Mouse (Mus musculus) yolk sac, embryonic 10.5 days (tissue): ENCODE data around the gene Pyy.
A peak's percentile ranks its signal among the peaks of the same experiment; 100 is the strongest.

ENCODE experiments used
- DNase-seq: peaks from one replicate; pipeline ENCODE4 v3.0.0-alpha.2; 2017; ENCODE audit warnings: low spot score

Gene Pyy

DNA sequence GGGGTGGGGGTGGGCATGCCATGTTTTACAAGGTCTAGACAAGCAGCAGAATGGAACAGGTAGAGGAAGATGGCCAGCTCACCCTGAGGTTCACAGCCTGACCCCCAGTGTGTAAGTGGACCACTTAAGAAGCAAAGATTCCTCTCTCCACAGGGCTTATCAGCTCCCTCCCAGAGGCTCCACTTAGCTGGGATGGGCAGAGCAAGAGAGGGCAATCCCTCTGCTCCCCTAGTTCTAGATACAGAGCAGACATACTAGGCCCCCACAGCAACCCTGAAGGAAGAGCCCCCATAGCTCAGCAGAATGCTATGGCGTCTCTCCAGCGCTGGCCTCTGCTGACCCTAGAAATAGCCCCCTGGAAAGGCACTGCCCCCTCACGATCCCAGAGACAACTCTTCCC, 12.0 kb downstream of the Pyy start:
- DNase-seq, result no peak

GRCm38 (mm10) chr11:102089088-102089808, 18.4 kb downstream of the Pyy start:
- peak; percentile 78 for DNase-seq

DNA sequence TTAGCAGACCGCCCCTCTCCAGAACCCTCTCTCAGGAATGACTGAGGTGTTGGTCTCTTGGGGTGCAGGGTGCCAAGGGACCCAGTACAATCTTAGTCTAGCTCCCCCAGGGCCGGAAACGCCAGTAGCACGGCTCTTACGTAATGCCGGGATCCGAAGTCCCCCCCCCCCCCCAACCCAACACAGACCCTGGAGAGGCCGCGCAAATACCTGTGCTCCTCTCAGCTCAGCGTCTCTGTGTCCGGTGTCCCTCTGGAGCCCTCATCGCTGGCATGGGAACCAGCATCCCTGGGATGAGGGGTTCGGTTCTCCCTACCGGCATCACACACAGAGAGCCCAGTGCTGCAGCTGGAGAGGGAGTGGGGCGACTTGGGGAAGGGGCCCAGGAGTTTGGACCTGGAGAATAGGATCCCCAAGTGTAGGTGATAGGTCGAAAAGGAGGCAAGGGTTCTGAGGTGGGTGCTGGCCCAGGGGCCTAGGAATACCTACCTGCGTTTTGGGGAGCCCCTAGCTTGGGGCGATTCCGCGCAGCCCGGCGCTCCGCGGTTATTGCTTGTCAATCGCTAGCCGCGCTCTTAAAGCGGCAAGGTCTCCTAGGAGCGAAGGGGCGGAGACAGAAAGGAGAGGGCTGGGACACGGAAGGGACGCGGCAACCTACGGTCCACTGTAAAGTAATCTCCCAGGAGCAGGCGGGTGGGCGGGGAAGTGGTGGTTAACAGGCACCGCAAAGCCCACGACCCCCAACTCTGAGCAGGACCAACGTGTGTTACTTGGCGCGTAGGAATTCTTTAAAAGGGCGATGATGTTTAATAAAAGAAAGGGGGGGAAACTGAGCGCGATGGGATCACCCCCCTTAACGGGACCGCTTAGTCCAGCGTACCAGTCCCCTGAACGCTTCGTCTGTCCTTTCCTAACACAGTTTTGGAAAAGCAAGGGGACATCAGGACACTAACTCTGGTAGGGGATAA, 19.4 kb downstream of the Pyy start, which contains the start of gene Mpp2:
Mpp2 (minus strand) TSS at position 585 of the 968 bp plus-strand sequence.
- peak; percentile 83 for DNase-seq

DNA sequence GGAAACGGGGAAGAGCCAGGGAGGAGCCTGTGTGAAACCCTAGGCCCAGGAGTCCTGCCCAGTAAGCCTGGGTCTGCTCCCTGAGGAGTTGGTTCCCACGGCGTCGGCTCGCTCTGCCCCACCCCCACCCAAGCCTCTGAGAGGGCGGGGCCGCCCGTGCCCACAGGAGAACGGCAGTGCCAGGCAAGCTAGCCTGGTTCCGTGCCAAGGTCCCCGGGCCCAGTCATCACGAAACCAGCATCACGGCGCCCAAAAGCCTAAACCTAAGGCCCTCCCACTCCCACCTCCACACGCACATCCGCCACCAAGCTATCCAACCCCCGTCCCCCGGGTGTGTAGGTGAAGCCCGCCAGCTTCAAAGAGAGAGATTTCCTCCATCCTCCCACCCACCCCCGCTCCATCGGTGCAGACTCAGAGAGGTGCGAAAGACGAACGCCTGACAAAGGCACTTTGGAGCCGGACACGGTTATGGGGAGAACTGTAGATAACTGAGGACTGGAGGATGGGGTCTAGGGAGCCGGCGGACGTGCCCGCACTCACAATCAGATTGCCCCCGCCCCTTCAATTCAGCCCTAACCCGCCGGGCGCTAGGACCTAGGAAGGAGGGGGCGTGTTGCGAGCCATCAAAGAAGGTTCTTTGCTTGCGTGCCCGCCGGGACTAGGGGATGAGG, 20.4 kb downstream of the Pyy start:
- peak; percentile 75 for DNase-seq

DNA sequence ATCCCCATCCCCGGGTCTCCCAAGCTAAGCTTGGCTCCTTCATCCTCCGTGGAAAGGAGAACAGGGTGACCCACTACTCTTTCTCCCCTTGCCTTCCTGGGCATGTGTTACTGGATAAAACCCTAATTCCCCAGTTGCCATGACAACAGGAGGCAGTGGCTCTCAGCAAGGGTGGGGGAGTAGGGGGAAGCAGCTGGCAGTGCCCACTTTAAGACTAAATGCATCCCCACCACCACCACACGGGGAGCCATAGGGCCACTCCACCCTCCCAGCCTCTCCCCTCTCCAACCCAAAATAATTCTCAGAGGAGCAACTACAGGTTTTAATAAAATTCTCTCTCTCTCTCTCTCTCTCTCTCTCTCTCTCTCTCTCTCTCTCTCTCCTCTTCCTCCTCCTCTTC, 21.3 kb downstream of the Pyy start:
- DNase-seq, result no peak

GRCm38 (mm10) chr11:102084159-102084558, 23.5 kb downstream of the Pyy start:
- DNase-seq, result no peak

GRCm38 (mm10) chr11:102083193-102083592, 24.4 kb downstream of the Pyy start:
- no peak for DNase-seq

DNA sequence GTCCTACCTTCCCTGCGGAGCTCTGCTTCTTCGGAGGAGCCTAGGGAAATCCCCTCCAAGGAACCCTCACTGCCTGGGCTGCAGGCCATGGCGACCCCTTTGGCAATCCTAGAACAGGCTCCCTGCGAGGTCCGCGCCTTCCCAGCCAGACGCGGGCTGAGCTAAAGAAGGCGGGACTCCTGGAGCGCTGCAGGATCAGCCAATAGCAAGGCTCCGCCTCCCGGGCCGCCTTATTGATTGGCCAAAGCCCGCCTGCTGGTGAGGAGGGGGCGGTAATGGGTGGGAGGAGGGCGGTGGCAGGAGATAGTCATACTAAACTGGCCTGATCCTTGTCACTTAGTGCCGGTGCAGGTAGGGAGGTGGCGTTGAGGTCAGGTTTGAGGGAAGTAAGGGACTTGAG, 25.3 kb downstream of the Pyy start:
- peak; percentile 79 for DNase-seq

GRCm38 (mm10) chr11:102073722-102074121, 33.9 kb downstream of the Pyy start:
- no peak for DNase-seq

GRCm38 (mm10) chr11:102072729-102073128, 34.9 kb downstream of the Pyy start:
- no peak for DNase-seq

DNA sequence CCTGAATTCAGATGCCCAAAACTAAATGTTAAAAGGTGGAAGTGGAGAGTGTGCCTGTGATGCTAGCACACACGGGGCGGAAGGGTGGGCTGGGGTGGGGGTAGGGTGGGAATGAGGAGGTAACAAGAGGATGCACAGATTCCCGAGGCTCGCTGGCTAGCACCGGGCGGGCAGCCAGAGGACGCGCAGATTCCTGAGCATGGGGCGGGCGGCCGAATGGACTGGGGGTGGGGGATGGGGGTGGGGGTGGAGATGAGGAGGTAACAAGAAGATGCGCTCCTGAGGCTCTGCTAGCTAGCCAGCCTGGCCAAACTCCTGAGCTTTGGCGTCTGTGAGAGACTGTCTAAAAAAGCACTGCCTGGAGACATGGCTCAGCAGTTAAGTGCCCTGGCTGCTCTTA, 37.2 kb downstream of the Pyy start:
- DNase-seq, result no peak

- no peak for DNase-seq
These were observed 38.0 kb downstream of the Pyy start for GRCm38 (mm10) chr11:102069633-102070032.

GRCm38 (mm10) chr11:102068969-102069368, 38.7 kb downstream of the Pyy start:
- no peak for DNase-seq

DNA sequence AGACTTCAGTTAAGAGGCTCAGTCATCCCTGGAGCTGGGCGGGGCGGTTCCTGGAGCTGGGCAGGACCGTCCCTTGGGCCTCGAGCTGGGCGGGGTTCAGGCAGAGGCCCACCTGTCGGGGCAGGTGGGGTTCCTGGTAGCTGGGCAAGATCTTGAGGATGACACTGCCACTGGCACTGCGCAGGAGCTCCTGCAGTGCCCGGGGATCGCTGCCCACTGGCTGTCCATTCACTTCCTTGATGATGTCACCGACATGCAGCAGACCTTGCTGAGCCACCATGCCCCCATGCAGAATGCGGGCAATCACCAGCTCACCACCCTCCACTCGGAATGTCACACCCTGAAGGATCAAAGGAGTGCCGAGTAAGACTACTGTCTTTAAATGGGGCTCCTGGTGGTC, 44.6 kb downstream of the Pyy start:
- DNase-seq, result no peak

DNA sequence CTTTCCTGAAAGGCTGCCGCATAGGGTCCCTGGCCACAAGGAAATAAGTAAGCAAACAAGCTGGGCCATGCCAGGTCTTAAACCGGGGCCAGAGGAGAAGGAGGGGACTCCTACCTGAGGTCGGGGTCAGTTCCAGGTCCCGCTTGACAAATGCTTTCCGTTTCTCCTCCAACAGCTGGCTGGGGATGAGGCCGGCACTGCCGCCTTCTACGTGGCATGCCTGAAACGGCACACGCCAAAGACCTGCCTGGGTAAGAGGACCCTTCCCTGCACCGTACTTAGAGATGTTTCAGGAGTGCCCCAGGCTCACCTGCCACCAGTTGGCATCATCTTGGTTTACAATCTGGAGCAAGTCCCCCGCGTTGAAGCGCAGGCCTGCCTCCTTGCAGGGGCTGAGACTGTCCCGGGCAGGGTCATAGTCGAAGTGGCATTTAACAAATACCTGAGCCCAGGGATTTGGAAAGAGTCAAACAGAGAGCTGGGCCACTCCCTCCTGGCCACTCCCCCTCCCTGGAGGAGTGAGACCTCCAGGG, 45.6 kb downstream of the Pyy start:
- DNase-seq, result no peak

GRCm38 (mm10) chr11:102061236-102061940, 46.2 kb downstream of the Pyy start:
- DNase-seq, result peak; percentile 62
